In genomic region chrX:168717969-168718368, GRCm38 (mm10) we compare ENCODE assay signal across 9 mouse cellular contexts. TPM values are rescaled to one million over a fixed set of nuclear protein-coding genes. Genes with fewer than 3 reads are reported as not detected.
DNase-seq lines count a peak whose midpoint lies in the region; ATAC-seq lines count a peak whose summit lies in the region.
"Had no signal": no experiment of that assay in that cellular context is flagged by ENCODE, and none has a peak within 500 bp of the region (broad histone marks: within the 10 kb centered on the region; RNA-seq: fewer than 3 reads in every experiment).

No protein-coding gene starts in this region.

- ATAC-seq in hindbrain, embryonic 14.5 days (ENCODE audit: low FRiP score): no peak
- no peak for ATAC-seq in hindbrain, embryonic 16.5 days
- 0 out of 2 replicates have a peak, but pooled peaks have one; percentile 39 for ATAC-seq in common myeloid progenitor, adult 5-6 weeks (replicated peaks; ENCODE audit: low read depth, poor library complexity, severe bottlenecking)

- no peaks in the 10 kb centered on the region for H3K4me1 ChIP-seq in hindbrain, embryonic 14.5 days (replicated peaks; ENCODE audit: control insufficient read depth, insufficient read depth, low read length)
- H3K4me1 ChIP-seq in hindbrain, embryonic 16.5 days (ENCODE audit: control insufficient read depth, insufficient read depth, low read depth, low read length): no peaks in the 10 kb centered on the region
- H3K4me1 ChIP-seq: midbrain, embryonic 12.5 days; stomach, embryonic 15.5 days had no signal

- H3K27me3 ChIP-seq in hindbrain, embryonic 14.5 days (ENCODE audit: control insufficient read depth, insufficient read depth, low read length): peaks cover 9% of the 10 kb centered on the region
- H3K27me3 ChIP-seq in hindbrain, embryonic 16.5 days (replicated peaks; ENCODE audit: control insufficient read depth, insufficient read depth, low read length): no peaks in the 10 kb centered on the region
- H3K27me3 ChIP-seq: stomach, embryonic 15.5 days had no signal

- no peaks in the 10 kb centered on the region for H3K36me3 ChIP-seq in hindbrain, embryonic 14.5 days (replicated peaks; ENCODE audit: control insufficient read depth, insufficient read depth)
- H3K36me3 ChIP-seq in hindbrain, embryonic 16.5 days (ENCODE audit: control insufficient read depth, insufficient read depth, low read length): no peaks in the 10 kb centered on the region
- H3K36me3 ChIP-seq: midbrain, embryonic 12.5 days; stomach, embryonic 15.5 days had no signal

- no peak overlapping the region for H3K4me3 ChIP-seq in hindbrain, embryonic 14.5 days (replicated peaks; ENCODE audit: low read length)
- no peak overlapping the region for H3K4me3 ChIP-seq in hindbrain, embryonic 16.5 days (ENCODE audit: low read length)
- H3K4me3 ChIP-seq: midbrain, embryonic 12.5 days; stomach, embryonic 15.5 days had no signal

- peak; percentile 28 for DNase-seq in hindbrain, embryonic 14.5 days (ENCODE audit: low spot score)
- peak; percentile 3 for DNase-seq in right cerebral cortex, postnatal 25 days
- DNase-seq in right cerebral cortex, postnatal 36 days (ENCODE audit: low spot score in 2 of 2): no peak
- peak; percentile 1 for DNase-seq in skeletal muscle tissue, adult 2 months (ENCODE audit: low read depth, low spot score)
- DNase-seq in natural killer cell, adult 2 months (ENCODE audit: low spot score in 2 of 2): no peak

- WGBS in hindbrain, embryonic 14.5 days: 59% methylated on average over 2 of the region's 2 CpGs
- 71% methylated on average over 2 of the region's 2 CpGs for WGBS in hindbrain, embryonic 16.5 days

- no peaks in the 10 kb centered on the region for H3K9me3 ChIP-seq in hindbrain, embryonic 14.5 days (ENCODE audit: control insufficient read depth, low read length)
- H3K9me3 ChIP-seq in hindbrain, embryonic 16.5 days (ENCODE audit: control insufficient read depth, low read length): no peaks in the 10 kb centered on the region
- H3K9me3 ChIP-seq: midbrain, embryonic 12.5 days; stomach, embryonic 15.5 days had no signal

- no peak overlapping the region for H3K27ac ChIP-seq in hindbrain, embryonic 14.5 days
- no peak overlapping the region for H3K27ac ChIP-seq in hindbrain, embryonic 16.5 days (ENCODE audit: low read depth, low read length)
- H3K27ac ChIP-seq: midbrain, embryonic 12.5 days; stomach, embryonic 15.5 days had no signal

- no peak overlapping the region for H3K4me2 ChIP-seq in hindbrain, embryonic 14.5 days (replicated peaks)
- no peak overlapping the region for H3K4me2 ChIP-seq in hindbrain, embryonic 16.5 days (ENCODE audit: low read length)
- H3K4me2 ChIP-seq: midbrain, embryonic 12.5 days; stomach, embryonic 15.5 days had no signal

- no peak overlapping the region for H3K9ac ChIP-seq in hindbrain, embryonic 14.5 days
- no peak overlapping the region for H3K9ac ChIP-seq in hindbrain, embryonic 16.5 days (ENCODE audit: low read depth, low read length)
- H3K9ac ChIP-seq: midbrain, embryonic 12.5 days; stomach, embryonic 15.5 days had no signal

RNA-seq across cellular contexts. Expression of gene Msl3, which starts 44.3 kb away (rescaled TPM):
- polyA plus RNA-seq in hindbrain, embryonic 14.5 days (2014; fragmentation: Nextera tagmentation; extraction: Ambion mirVana): 19.9 and 22.3 TPM in 2 replicates
- 18.4 and 19.2 TPM in 2 replicates for polyA plus RNA-seq in hindbrain, embryonic 16.5 days (2015; fragmentation: Nextera tagmentation; extraction: Ambion mirVana)
- 117 and 146 TPM in 2 replicates for total RNA-seq in common myeloid progenitor, adult 5-6 weeks (2017)

Comparison
In these comparisons a context has a peak if more than half of its experiments do, and no peak if none do; other contexts are left out.
1. DNase-seq: peak in hindbrain, embryonic 14.5 days (single experiment), right cerebral cortex, postnatal 25 days (single experiment) and skeletal muscle tissue, adult 2 months (single experiment); none in right cerebral cortex, postnatal 36 days (0 of 2) and natural killer cell, adult 2 months (0 of 2).